Mouse (Mus musculus) heart, embryonic 13.5 days (tissue): ENCODE data around the gene Micall1. TPM values are rescaled to one million over a fixed set of nuclear protein-coding genes. Genes with fewer than 3 reads are reported as not detected.

Source experiments
- polyA plus RNA-seq: library from polyadenylated mRNA; unstranded; fragments of >200 nt; fragmentation: Nextera tagmentation; extraction: Ambion mirVana; gene quantifications from 2 replicates; pipeline ENCODE4 v1.2.1, GENCODE M21; 2015

Gene Micall1
- polyA plus RNA-seq, 1 experiment from 2014 or later: 15.6 TPM

Other genes with a start within 250 kb of the Micall1 start
- gene Gga1, start 231.7 kb upstream of the Micall1 start, polyA plus RNA-seq: 44.3 and 46.2 TPM in 2 replicates
- 0.20 and 0.31 TPM in 2 replicates for gene Gm49510, start 209.2 kb upstream of the Micall1 start, polyA plus RNA-seq
- 18.8 and 19.5 TPM in 2 replicates for gene Sh3bp1, start 209.1 kb upstream of the Micall1 start, polyA plus RNA-seq
- gene Pdxp, start 195.0 kb upstream of the Micall1 start, polyA plus RNA-seq: 20.2 and 21.2 TPM in 2 replicates
- 798 and 814 TPM in 2 replicates for gene Lgals1, start 182.2 kb upstream of the Micall1 start, polyA plus RNA-seq
- gene Nol12, start 174.0 kb upstream of the Micall1 start, polyA plus RNA-seq: 37.3 and 42.9 TPM in 2 replicates
- 45.8 and 46.8 TPM in 2 replicates for gene Triobp, start 161.2 kb upstream of the Micall1 start, polyA plus RNA-seq
- gene H1f0, start 80.4 kb upstream of the Micall1 start, polyA plus RNA-seq: 237 and 238 TPM in 2 replicates
- gene Galr3, start 67.0 kb upstream of the Micall1 start, polyA plus RNA-seq: not detected in 2 replicates
- gene Ankrd54, start 46.0 kb upstream of the Micall1 start, polyA plus RNA-seq: 23.9 and 25.4 TPM in 2 replicates
- 154 and 160 TPM in 2 replicates for gene Eif3l, start 33.7 kb upstream of the Micall1 start, polyA plus RNA-seq
- gene Polr2f, start 32.1 kb downstream of the Micall1 start, polyA plus RNA-seq: 231 and 244 TPM in 2 replicates
- 6.0 TPM in 2 replicates for gene 1700088E04Rik, start 32.4 kb downstream of the Micall1 start, polyA plus RNA-seq
- 0.42 and 0.44 TPM in 2 replicates for gene Sox10, start 56.3 kb downstream of the Micall1 start, polyA plus RNA-seq
- 32.4 and 33.4 TPM in 2 replicates for gene Pick1, start 120.3 kb downstream of the Micall1 start, polyA plus RNA-seq
- 0.35 and 0.78 TPM in 2 replicates for gene Gm49486, start 120.5 kb downstream of the Micall1 start, polyA plus RNA-seq
- gene Slc16a8, start 145.9 kb downstream of the Micall1 start, polyA plus RNA-seq: 0.27 and 0.34 TPM in 2 replicates
- 10.6 and 12.4 TPM in 2 replicates for gene Baiap2l2, start 176.6 kb downstream of the Micall1 start, polyA plus RNA-seq
- 12.2 and 12.7 TPM in 2 replicates for gene Pla2g6, start 219.5 kb downstream of the Micall1 start, polyA plus RNA-seq
- gene Maff, start 237.7 kb downstream of the Micall1 start, polyA plus RNA-seq: 1.7 and 2.0 TPM in 2 replicates